Mouse (Mus musculus): ENCODE data around the gene Cryga. TPM values are rescaled to one million over a fixed set of nuclear protein-coding genes. Genes with fewer than 3 reads are reported as not detected.

Gene Cryga
- polyA plus RNA-seq, 1 experiment from 2014 or later: not detected

GRCm38 (mm10) chr1:65107654-65108279 lies 4.6 kb upstream of the Cryga start:
- H3K9ac ChIP-seq (replicated peaks; ENCODE audit: low read depth, low read length): no peak overlapping the region
- H3K4me2 ChIP-seq (ENCODE audit: low read length): no peak overlapping the region
- no peaks in the 10 kb centered on the region for H3K4me1 ChIP-seq (replicated peaks; ENCODE audit: control insufficient read depth, insufficient read depth, low read length)
- no peaks in the 10 kb centered on the region for H3K36me3 ChIP-seq (ENCODE audit: control insufficient read depth, insufficient read depth)
- H3K27me3 ChIP-seq (replicated peaks; ENCODE audit: control insufficient read depth, insufficient read depth, low read length): no peaks in the 10 kb centered on the region
- 84% methylated on average over 10 of the region's 10 CpGs for WGBS
- no peak overlapping the region for H3K27ac ChIP-seq (ENCODE audit: low read length)
- H3K9me3 ChIP-seq (ENCODE audit: control insufficient read depth, low read length): no peaks in the 10 kb centered on the region
- no peak overlapping the region for H3K4me3 ChIP-seq (replicated peaks; ENCODE audit: low read length)
- no peak for ATAC-seq

GRCm38 (mm10) chr1:65096953-65097352 lies 6.2 kb downstream of the Cryga start:
- 88% methylated on average over 3 of the region's 3 CpGs for WGBS
- no peaks in the 10 kb centered on the region for H3K27me3 ChIP-seq (replicated peaks; ENCODE audit: control insufficient read depth, insufficient read depth, low read length)
- no peak overlapping the region for H3K4me2 ChIP-seq (ENCODE audit: low read length)
- H3K4me3 ChIP-seq (replicated peaks; ENCODE audit: low read length): no peak overlapping the region
- H3K27ac ChIP-seq (ENCODE audit: low read length): no peak overlapping the region
- H3K36me3 ChIP-seq (ENCODE audit: control insufficient read depth, insufficient read depth): no peaks in the 10 kb centered on the region
- no peaks in the 10 kb centered on the region for H3K4me1 ChIP-seq (replicated peaks; ENCODE audit: control insufficient read depth, insufficient read depth, low read length)
- H3K9ac ChIP-seq (replicated peaks; ENCODE audit: low read depth, low read length): no peak overlapping the region
- ATAC-seq: no peak
- H3K9me3 ChIP-seq (ENCODE audit: control insufficient read depth, low read length): no peaks in the 10 kb centered on the region

- Histone ChIP-seq H3K4me1 (replicated peaks; ENCODE audit: control insufficient read depth, insufficient read depth, low read length) (no peaks in the 10 kb centered on the region), H3K36me3 (ENCODE audit: control insufficient read depth, insufficient read depth) (no peaks in the 10 kb centered on the region), H3K4me3 (replicated peaks; ENCODE audit: low read length) (no peak overlapping the region), H3K9ac (replicated peaks; ENCODE audit: low read depth, low read length) (no peak overlapping the region), H3K27me3 (replicated peaks; ENCODE audit: control insufficient read depth, insufficient read depth, low read length) (no peaks in the 10 kb centered on the region), H3K4me2 (ENCODE audit: low read length) (no peak overlapping the region), H3K9me3 (ENCODE audit: control insufficient read depth, low read length) (no peaks in the 10 kb centered on the region), H3K27ac (ENCODE audit: low read length) (no peak overlapping the region)
- WGBS: 89% methylated on average over 3 of the region's 3 CpGs
- ATAC-seq: no peak
Observed at GRCm38 (mm10) chr1:65091566-65091965, 11.6 kb downstream of the Cryga start.

GRCm38 (mm10) chr1:65090370-65090769 lies 12.8 kb downstream of the Cryga start:
- no peak for ATAC-seq
- no peaks in the 10 kb centered on the region for H3K4me1 ChIP-seq (replicated peaks; ENCODE audit: control insufficient read depth, insufficient read depth, low read length)
- H3K27ac ChIP-seq (ENCODE audit: low read length): no peak overlapping the region
- no peak overlapping the region for H3K4me2 ChIP-seq (ENCODE audit: low read length)
- no peak overlapping the region for H3K9ac ChIP-seq (replicated peaks; ENCODE audit: low read depth, low read length)
- H3K9me3 ChIP-seq (ENCODE audit: control insufficient read depth, low read length): no peaks in the 10 kb centered on the region
- H3K4me3 ChIP-seq (replicated peaks; ENCODE audit: low read length): no peak overlapping the region
- WGBS: 83% methylated on average over 2 of the region's 2 CpGs
- no peaks in the 10 kb centered on the region for H3K27me3 ChIP-seq (replicated peaks; ENCODE audit: control insufficient read depth, insufficient read depth, low read length)
- H3K36me3 ChIP-seq (ENCODE audit: control insufficient read depth, insufficient read depth): no peaks in the 10 kb centered on the region

- Histone ChIP-seq H3K4me2 (ENCODE audit: low read length) (no peak overlapping the region), H3K4me1 (replicated peaks; ENCODE audit: control insufficient read depth, insufficient read depth, low read length) (no peaks in the 10 kb centered on the region), H3K4me3 (replicated peaks; ENCODE audit: low read length) (no peak overlapping the region), H3K36me3 (ENCODE audit: control insufficient read depth, insufficient read depth) (no peaks in the 10 kb centered on the region), H3K9ac (replicated peaks; ENCODE audit: low read depth, low read length) (no peak overlapping the region), H3K27me3 (replicated peaks; ENCODE audit: control insufficient read depth, insufficient read depth, low read length) (no peaks in the 10 kb centered on the region), H3K9me3 (ENCODE audit: control insufficient read depth, low read length) (no peaks in the 10 kb centered on the region), H3K27ac (ENCODE audit: low read length) (no peak overlapping the region)
- WGBS: 82% methylated on average over 6 of the region's 6 CpGs
- no peak for ATAC-seq
Observed at GRCm38 (mm10) chr1:65088567-65089356, 14.4 kb downstream of the Cryga start.

GRCm38 (mm10) chr1:65082188-65082587 lies 21.0 kb downstream of the Cryga start, which contains the start of gene Crygb:
TSS of gene Crygb (minus strand) at chr1:65082288.
- Histone ChIP-seq H3K4me2 (ENCODE audit: low read length) (no peak within 1 kb of the TSS), H3K4me3 (replicated peaks; ENCODE audit: low read length) (no peak within 1 kb of the TSS), H3K36me3 (ENCODE audit: control insufficient read depth, insufficient read depth) (no peaks in the 10 kb centered on the region), H3K27me3 (replicated peaks; ENCODE audit: control insufficient read depth, insufficient read depth, low read length) (no peaks in the 10 kb centered on the region), H3K4me1 (replicated peaks; ENCODE audit: control insufficient read depth, insufficient read depth, low read length) (no peaks in the 10 kb centered on the region), H3K9me3 (ENCODE audit: control insufficient read depth, low read length) (no peaks in the 10 kb centered on the region), H3K9ac (replicated peaks; ENCODE audit: low read depth, low read length) (no peak within 1 kb of the TSS), H3K27ac (ENCODE audit: low read length) (no peak within 1 kb of the TSS)
- 27% methylated on average over 7 of the region's 7 CpGs for WGBS
- ATAC-seq: no peak

GRCm38 (mm10) chr1:65075607-65076006 lies 27.6 kb downstream of the Cryga start:
- no peak overlapping the region for H3K9ac ChIP-seq (replicated peaks; ENCODE audit: low read depth, low read length)
- H3K4me3 ChIP-seq (replicated peaks; ENCODE audit: low read length): no peak overlapping the region
- no peak for ATAC-seq
- no peaks in the 10 kb centered on the region for H3K4me1 ChIP-seq (replicated peaks; ENCODE audit: control insufficient read depth, insufficient read depth, low read length)
- H3K27ac ChIP-seq (ENCODE audit: low read length): no peak overlapping the region
- H3K27me3 ChIP-seq (replicated peaks; ENCODE audit: control insufficient read depth, insufficient read depth, low read length): no peaks in the 10 kb centered on the region
- WGBS: 15% methylated on average over 5 of the region's 5 CpGs
- no peaks in the 10 kb centered on the region for H3K9me3 ChIP-seq (ENCODE audit: control insufficient read depth, low read length)
- no peak overlapping the region for H3K4me2 ChIP-seq (ENCODE audit: low read length)
- no peaks in the 10 kb centered on the region for H3K36me3 ChIP-seq (ENCODE audit: control insufficient read depth, insufficient read depth)

GRCm38 (mm10) chr1:65073589-65073988 lies 29.6 kb downstream of the Cryga start, which contains the start of gene Crygc:
TSS of gene Crygc (minus strand) at chr1:65073689.
- Histone ChIP-seq H3K27ac (ENCODE audit: low read length) (no peak within 1 kb of the TSS), H3K9me3 (ENCODE audit: control insufficient read depth, low read length) (no peaks in the 10 kb centered on the region), H3K27me3 (replicated peaks; ENCODE audit: control insufficient read depth, insufficient read depth, low read length) (no peaks in the 10 kb centered on the region), H3K36me3 (ENCODE audit: control insufficient read depth, insufficient read depth) (no peaks in the 10 kb centered on the region), H3K4me1 (replicated peaks; ENCODE audit: control insufficient read depth, insufficient read depth, low read length) (no peaks in the 10 kb centered on the region), H3K4me2 (ENCODE audit: low read length) (no peak within 1 kb of the TSS), H3K4me3 (replicated peaks; ENCODE audit: low read length) (no peak within 1 kb of the TSS), H3K9ac (replicated peaks; ENCODE audit: low read depth, low read length) (no peak within 1 kb of the TSS)
- 54% methylated on average over 6 of the region's 6 CpGs for whole genome bisulfite sequencing
- no peak for ATAC-seq

GRCm38 (mm10) chr1:65067842-65068241 lies 35.3 kb downstream of the Cryga start:
- ATAC-seq: no peak
- no peak overlapping the region for H3K9ac ChIP-seq (replicated peaks; ENCODE audit: low read depth, low read length)
- H3K36me3 ChIP-seq (ENCODE audit: control insufficient read depth, insufficient read depth): no peaks in the 10 kb centered on the region
- no peaks in the 10 kb centered on the region for H3K4me1 ChIP-seq (replicated peaks; ENCODE audit: control insufficient read depth, insufficient read depth, low read length)
- no peak overlapping the region for H3K27ac ChIP-seq (ENCODE audit: low read length)
- H3K4me3 ChIP-seq (replicated peaks; ENCODE audit: low read length): no peak overlapping the region
- no peaks in the 10 kb centered on the region for H3K27me3 ChIP-seq (replicated peaks; ENCODE audit: control insufficient read depth, insufficient read depth, low read length)
- no peaks in the 10 kb centered on the region for H3K9me3 ChIP-seq (ENCODE audit: control insufficient read depth, low read length)
- H3K4me2 ChIP-seq (ENCODE audit: low read length): no peak overlapping the region
